Mouse (Mus musculus): ENCODE data around the gene Amph. TPM values are rescaled to one million over a fixed set of nuclear protein-coding genes. Genes with fewer than 3 reads are reported as not detected.

Amph gene
- polyA plus RNA-seq, 1 experiment from 2014 or later: 50.0 TPM

- 100% methylated on average over 2 of the region's 2 CpGs for WGBS
- DNase-seq: no peak
- no peak overlapping the region for H3K4me2 ChIP-seq (ENCODE audit: low read length)
- no peak overlapping the region for H3K9ac ChIP-seq (replicated peaks; ENCODE audit: low read length)
- no peaks in the 10 kb centered on the region for H3K27me3 ChIP-seq (ENCODE audit: control insufficient read depth, insufficient read depth, low read length)
- no peak for ATAC-seq (ENCODE audit: low FRiP score, low TSS enrichment)
- no peaks in the 10 kb centered on the region for H3K36me3 ChIP-seq (ENCODE audit: control insufficient read depth, insufficient read depth, low read length)
- H3K9me3 ChIP-seq (ENCODE audit: control insufficient read depth, low read length): no peaks in the 10 kb centered on the region
- no peaks in the 10 kb centered on the region for H3K4me1 ChIP-seq (ENCODE audit: control insufficient read depth, insufficient read depth, low read length)
- H3K4me3 ChIP-seq (replicated peaks; ENCODE audit: low read depth, low read length): no peak overlapping the region
- no peak overlapping the region for H3K27ac ChIP-seq (replicated peaks; ENCODE audit: low read depth, low read length)
These were observed 190.5 kb downstream of the Amph start for GRCm38 (mm10) chr13:19138550-19138949.

- no peaks in the 10 kb centered on the region for H3K36me3 ChIP-seq (ENCODE audit: control insufficient read depth, insufficient read depth, low read length)
- no peak overlapping the region for H3K4me2 ChIP-seq (ENCODE audit: low read length)
- no peak for DNase-seq
- no peaks in the 10 kb centered on the region for H3K27me3 ChIP-seq (ENCODE audit: control insufficient read depth, insufficient read depth, low read length)
- H3K9me3 ChIP-seq (ENCODE audit: control insufficient read depth, low read length): no peaks in the 10 kb centered on the region
- H3K4me3 ChIP-seq (replicated peaks; ENCODE audit: low read depth, low read length): no peak overlapping the region
- no peak for ATAC-seq (ENCODE audit: low FRiP score, low TSS enrichment)
- WGBS: 90% methylated on average over 7 of the region's 7 CpGs
- H3K4me1 ChIP-seq (ENCODE audit: control insufficient read depth, insufficient read depth, low read length): no peaks in the 10 kb centered on the region
- no peak overlapping the region for H3K27ac ChIP-seq (replicated peaks; ENCODE audit: low read depth, low read length)
- H3K9ac ChIP-seq (replicated peaks; ENCODE audit: low read length): no peak overlapping the region
These were observed 191.1 kb downstream of the Amph start for GRCm38 (mm10) chr13:19139104-19139503.

GRCm38 (mm10) chr13:19139771-19140170, 191.8 kb downstream of the Amph start:
- WGBS: 79% methylated on average over 1 of the region's 1 CpGs
- ATAC-seq (ENCODE audit: low FRiP score, low TSS enrichment) (no peak), DNase-seq (no peak)
- no peak overlapping the region for H3K9ac ChIP-seq (replicated peaks; ENCODE audit: low read length)
- H3K27ac ChIP-seq (replicated peaks; ENCODE audit: low read depth, low read length): no peak overlapping the region
- no peaks in the 10 kb centered on the region for H3K27me3 ChIP-seq (ENCODE audit: control insufficient read depth, insufficient read depth, low read length)
- no peaks in the 10 kb centered on the region for H3K4me1 ChIP-seq (ENCODE audit: control insufficient read depth, insufficient read depth, low read length)
- no peak overlapping the region for H3K4me3 ChIP-seq (replicated peaks; ENCODE audit: low read depth, low read length)
- no peak overlapping the region for H3K4me2 ChIP-seq (ENCODE audit: low read length)
- H3K36me3 ChIP-seq (ENCODE audit: control insufficient read depth, insufficient read depth, low read length): no peaks in the 10 kb centered on the region
- no peaks in the 10 kb centered on the region for H3K9me3 ChIP-seq (ENCODE audit: control insufficient read depth, low read length)

GRCm38 (mm10) chr13:19143766-19144165, 195.8 kb downstream of the Amph start:
- 76% methylated on average over 3 of the region's 3 CpGs for WGBS

GRCm38 (mm10) chr13:19147468-19147867, 199.5 kb downstream of the Amph start:
- no peak for DNase-seq
- Histone ChIP-seq H3K4me2 (ENCODE audit: low read length) (no peak overlapping the region), H3K36me3 (ENCODE audit: control insufficient read depth, insufficient read depth, low read length) (peaks cover 10% of the 10 kb centered on the region; the same call in 1 of the 2 replicates), H3K4me3 (replicated peaks; ENCODE audit: low read depth, low read length) (no peak overlapping the region), H3K9ac (replicated peaks; ENCODE audit: low read length) (no peak overlapping the region), H3K27me3 (ENCODE audit: control insufficient read depth, insufficient read depth, low read length) (no peaks in the 10 kb centered on the region), H3K4me1 (ENCODE audit: control insufficient read depth, insufficient read depth, low read length) (no peaks in the 10 kb centered on the region), H3K27ac (replicated peaks; ENCODE audit: low read depth, low read length) (no peak overlapping the region), H3K9me3 (ENCODE audit: control insufficient read depth, low read length) (no peaks in the 10 kb centered on the region)
- no peak for ATAC-seq (ENCODE audit: low FRiP score, low TSS enrichment)
- 95% methylated on average over 3 of the region's 3 CpGs for WGBS

More at GRCm38 (mm10) chr13:19143766-19144165, 195.8 kb downstream of the Amph start:
- no peak for ATAC-seq (ENCODE audit: low FRiP score, low TSS enrichment)
- Histone ChIP-seq H3K9ac (replicated peaks; ENCODE audit: low read length) (no peak overlapping the region), H3K27me3 (ENCODE audit: control insufficient read depth, insufficient read depth, low read length) (no peaks in the 10 kb centered on the region), H3K36me3 (ENCODE audit: control insufficient read depth, insufficient read depth, low read length) (no peaks in the 10 kb centered on the region), H3K4me2 (ENCODE audit: low read length) (no peak overlapping the region), H3K4me3 (replicated peaks; ENCODE audit: low read depth, low read length) (no peak overlapping the region), H3K9me3 (ENCODE audit: control insufficient read depth, low read length) (no peaks in the 10 kb centered on the region), H3K27ac (replicated peaks; ENCODE audit: low read depth, low read length) (no peak overlapping the region), H3K4me1 (ENCODE audit: control insufficient read depth, insufficient read depth, low read length) (no peaks in the 10 kb centered on the region)
- DNase-seq: no peak

GRCm38 (mm10) chr13:19149574-19149973, 201.6 kb downstream of the Amph start:
- no peak for DNase-seq

GRCm38 (mm10) chr13:19150438-19151301, 202.7 kb downstream of the Amph start:
- H3K4me3 ChIP-seq (replicated peaks; ENCODE audit: low read depth, low read length): no peak overlapping the region
- no peak overlapping the region for H3K27ac ChIP-seq (replicated peaks; ENCODE audit: low read depth, low read length)
- no peak overlapping the region for H3K4me2 ChIP-seq (ENCODE audit: low read length)
- 93% methylated on average over 12 of the region's 12 CpGs for WGBS
- peaks cover 10% of the 10 kb centered on the region; the same call in 1 of the 2 replicates for H3K36me3 ChIP-seq (ENCODE audit: control insufficient read depth, insufficient read depth, low read length)
- ATAC-seq (ENCODE audit: low FRiP score, low TSS enrichment) (no peak), DNase-seq (no peak)
- H3K9me3 ChIP-seq (ENCODE audit: control insufficient read depth, low read length): no peaks in the 10 kb centered on the region
- no peak overlapping the region for H3K9ac ChIP-seq (replicated peaks; ENCODE audit: low read length)
- no peaks in the 10 kb centered on the region for H3K27me3 ChIP-seq (ENCODE audit: control insufficient read depth, insufficient read depth, low read length)
- no peaks in the 10 kb centered on the region for H3K4me1 ChIP-seq (ENCODE audit: control insufficient read depth, insufficient read depth, low read length)

More at GRCm38 (mm10) chr13:19149574-19149973, 201.6 kb downstream of the Amph start:
- H3K4me2 ChIP-seq (ENCODE audit: low read length): no peak overlapping the region
- H3K4me1 ChIP-seq (ENCODE audit: control insufficient read depth, insufficient read depth, low read length): no peaks in the 10 kb centered on the region
- no peaks in the 10 kb centered on the region for H3K9me3 ChIP-seq (ENCODE audit: control insufficient read depth, low read length)
- no peaks in the 10 kb centered on the region for H3K27me3 ChIP-seq (ENCODE audit: control insufficient read depth, insufficient read depth, low read length)
- H3K27ac ChIP-seq (replicated peaks; ENCODE audit: low read depth, low read length): no peak overlapping the region
- 91% methylated on average over 8 of the region's 8 CpGs for WGBS
- no peak overlapping the region for H3K9ac ChIP-seq (replicated peaks; ENCODE audit: low read length)
- H3K4me3 ChIP-seq (replicated peaks; ENCODE audit: low read depth, low read length): no peak overlapping the region
- ATAC-seq (ENCODE audit: low FRiP score, low TSS enrichment): 0 out of 2 replicates have a peak, but pooled peaks have one; percentile 16
- H3K36me3 ChIP-seq (ENCODE audit: control insufficient read depth, insufficient read depth, low read length): peaks cover 10% of the 10 kb centered on the region; the same call in 1 of the 2 replicates

GRCm38 (mm10) chr13:19152126-19152525, 204.1 kb downstream of the Amph start:
- Histone ChIP-seq H3K9me3 (ENCODE audit: control insufficient read depth, low read length) (no peaks in the 10 kb centered on the region), H3K27ac (replicated peaks; ENCODE audit: low read depth, low read length) (no peak overlapping the region), H3K4me1 (ENCODE audit: control insufficient read depth, insufficient read depth, low read length) (no peaks in the 10 kb centered on the region), H3K36me3 (ENCODE audit: control insufficient read depth, insufficient read depth, low read length) (peaks cover 10% of the 10 kb centered on the region; the same call in 1 of the 2 replicates), H3K27me3 (ENCODE audit: control insufficient read depth, insufficient read depth, low read length) (no peaks in the 10 kb centered on the region), H3K4me3 (replicated peaks; ENCODE audit: low read depth, low read length) (no peak overlapping the region), H3K4me2 (ENCODE audit: low read length) (no peak overlapping the region), H3K9ac (replicated peaks; ENCODE audit: low read length) (no peak overlapping the region)
- DNase-seq: no peak
- no peak for ATAC-seq (ENCODE audit: low FRiP score, low TSS enrichment)
- 94% methylated on average over 3 of the region's 3 CpGs for WGBS

GRCm38 (mm10) chr13:19158484-19158883, 210.5 kb downstream of the Amph start:
- WGBS: 33% methylated on average over 4 of the region's 4 CpGs
- H3K36me3 ChIP-seq (ENCODE audit: control insufficient read depth, insufficient read depth, low read length): no peaks in the 10 kb centered on the region
- H3K9ac ChIP-seq (replicated peaks; ENCODE audit: low read length): no peak overlapping the region
- H3K9me3 ChIP-seq (ENCODE audit: control insufficient read depth, low read length): no peaks in the 10 kb centered on the region
- H3K4me1 ChIP-seq (ENCODE audit: control insufficient read depth, insufficient read depth, low read length): 0 out of 2 replicates have a peak, but pooled peaks cover 4% of the 10 kb centered on the region
- DNase-seq: peak; percentile 74
- no peak overlapping the region for H3K4me2 ChIP-seq (ENCODE audit: low read length)
- no peak overlapping the region for H3K4me3 ChIP-seq (replicated peaks; ENCODE audit: low read depth, low read length)
- H3K27ac ChIP-seq (replicated peaks; ENCODE audit: low read depth, low read length): no peak overlapping the region
- ATAC-seq (ENCODE audit: low FRiP score, low TSS enrichment): no peak
- H3K27me3 ChIP-seq (ENCODE audit: control insufficient read depth, insufficient read depth, low read length): no peaks in the 10 kb centered on the region

Data from midbrain, embryonic 14.5 days (tissue).